Mouse (Mus musculus): ENCODE data around the gene Tmem220. TPM values are rescaled to one million over a fixed set of nuclear protein-coding genes. Genes with fewer than 3 reads are reported as not detected.

The Tmem220 gene
- polyA plus RNA-seq (2014; fragmentation: Illumina TruSeq; extraction: RNeasy Lipid Tissue Mini Kit (QIAGEN cat#74804)), result 13.4 TPM

GRCm38 (mm10) chr11:67024867-67025477 is at the start of gene Tmem220:
Gene Tmem220, plus strand, starts transcription at chr11:67025154.

GRCm38 (mm10) chr11:67052321-67052952 is 27.5 kb downstream of the Tmem220 start, which contains the start of the genes Adprm and Sco1:
Gene Adprm, minus strand, starts transcription at chr11:67052594.
Gene Sco1, plus strand, starts transcription at chr11:67052670.

GRCm38 (mm10) chr11:67078000-67078399 is 53.0 kb downstream of the Tmem220 start, which contains the start of gene Myh3:
Gene Myh3, plus strand, starts transcription at chr11:67078300.

Other genes starting within 250 kb of the Tmem220 start
- gene Pirt, start 113.2 kb upstream of the Tmem220 start, polyA plus RNA-seq (2014; fragmentation: Illumina TruSeq; extraction: RNeasy Lipid Tissue Mini Kit (QIAGEN cat#74804)), result not detected
- not detected for gene Tmem238l, start 68.5 kb upstream of the Tmem220 start, polyA plus RNA-seq (2014; fragmentation: Illumina TruSeq; extraction: RNeasy Lipid Tissue Mini Kit (QIAGEN cat#74804))
- gene Adprm, start 27.4 kb downstream of the Tmem220 start, polyA plus RNA-seq (2014; fragmentation: Illumina TruSeq; extraction: RNeasy Lipid Tissue Mini Kit (QIAGEN cat#74804)), result 38.3 TPM
- gene Sco1, start 27.5 kb downstream of the Tmem220 start, polyA plus RNA-seq (2014; fragmentation: Illumina TruSeq; extraction: RNeasy Lipid Tissue Mini Kit (QIAGEN cat#74804)), result 36.9 TPM
- gene Myh3, start 53.1 kb downstream of the Tmem220 start, polyA plus RNA-seq (2014; fragmentation: Illumina TruSeq; extraction: RNeasy Lipid Tissue Mini Kit (QIAGEN cat#74804)), result not detected
- not detected for gene Myh2, start 145.9 kb downstream of the Tmem220 start, polyA plus RNA-seq (2014; fragmentation: Illumina TruSeq; extraction: RNeasy Lipid Tissue Mini Kit (QIAGEN cat#74804))
- gene Myh1, start 174.9 kb downstream of the Tmem220 start, polyA plus RNA-seq (2014; fragmentation: Illumina TruSeq; extraction: RNeasy Lipid Tissue Mini Kit (QIAGEN cat#74804)), result 0.06 TPM
- gene Myh4, start 212.9 kb downstream of the Tmem220 start, polyA plus RNA-seq (2014; fragmentation: Illumina TruSeq; extraction: RNeasy Lipid Tissue Mini Kit (QIAGEN cat#74804)), result not detected